Mouse (Mus musculus): ENCODE results near the gene F12.

The F12 gene

DNA sequence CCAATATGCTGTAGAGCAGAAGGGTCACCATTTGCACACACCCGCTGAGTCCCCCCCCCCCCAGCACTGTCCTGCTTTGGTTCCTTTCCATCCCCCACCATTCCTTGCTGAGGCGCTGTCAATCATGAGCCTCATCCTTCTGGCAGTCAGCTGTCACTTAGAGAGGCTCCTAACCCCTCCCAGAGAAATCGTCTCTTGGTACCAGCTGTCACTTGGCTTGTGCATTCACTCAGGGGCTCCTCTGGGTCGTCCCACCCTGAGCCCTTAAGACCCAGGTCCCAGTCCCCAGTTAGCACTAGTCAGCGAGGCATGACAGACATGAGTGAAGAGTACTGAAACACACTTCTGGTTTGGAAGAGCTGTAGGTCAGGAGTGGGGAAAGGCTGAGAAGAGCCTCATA, 54.9 kb downstream of the F12 start:
- no peak for DNase-seq (ENCODE audit: low spot score in 2 of 2)

DNA sequence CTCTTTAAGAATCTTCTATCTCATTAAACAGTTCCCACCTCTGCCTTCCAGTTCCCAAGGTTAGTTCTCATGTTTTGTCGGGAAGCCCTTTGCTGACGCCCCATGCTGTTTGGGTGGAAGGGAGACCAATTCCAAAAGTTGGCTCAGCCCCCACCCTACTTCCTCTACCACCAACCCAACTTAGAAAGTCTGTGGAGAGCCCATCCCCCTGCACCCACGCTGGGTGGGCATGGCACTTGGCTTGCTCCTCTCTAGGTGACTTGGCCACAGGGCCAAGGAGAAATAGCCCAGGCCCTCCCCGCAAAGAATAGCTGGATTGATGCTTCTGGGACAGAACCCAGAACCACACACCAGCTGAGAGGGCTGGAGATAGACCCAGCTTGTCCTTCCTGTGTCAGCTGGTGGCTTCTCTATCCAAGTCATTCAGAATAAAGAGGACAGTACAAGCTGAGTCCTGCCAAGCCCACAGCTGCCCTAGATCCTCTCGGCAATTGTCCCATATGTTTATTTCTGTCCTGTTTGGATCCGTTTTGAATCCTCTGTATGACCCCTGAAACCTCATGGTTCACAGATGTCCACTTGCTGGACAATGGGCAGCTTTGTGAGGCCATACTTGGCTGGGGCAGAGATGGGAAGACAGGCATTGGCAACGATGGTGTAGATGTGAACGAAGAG, 55.4 kb downstream of the F12 start:
- DNase-seq (ENCODE audit: low spot score in 2 of 2): no peak

- no peak for DNase-seq (ENCODE audit: low spot score in 2 of 2)
Measured at GRCm38 (mm10) chr13:55370234-55370633, 56.4 kb downstream of the F12 start.

GRCm38 (mm10) chr13:55369531-55370114, 57.0 kb downstream of the F12 start, which contains the start of gene Rgs14:
Rgs14 (plus strand) TSS chr13:55369732.
- DNase-seq (ENCODE audit: low spot score in 2 of 2): peak; percentile 69 to 86

GRCm38 (mm10) chr13:55368401-55368800, 58.2 kb downstream of the F12 start:
- DNase-seq (ENCODE audit: low spot score in 2 of 2): no peak
